Mouse (Mus musculus): ENCODE results near the gene Tubgcp2.

Tubgcp2 gene

DNA sequence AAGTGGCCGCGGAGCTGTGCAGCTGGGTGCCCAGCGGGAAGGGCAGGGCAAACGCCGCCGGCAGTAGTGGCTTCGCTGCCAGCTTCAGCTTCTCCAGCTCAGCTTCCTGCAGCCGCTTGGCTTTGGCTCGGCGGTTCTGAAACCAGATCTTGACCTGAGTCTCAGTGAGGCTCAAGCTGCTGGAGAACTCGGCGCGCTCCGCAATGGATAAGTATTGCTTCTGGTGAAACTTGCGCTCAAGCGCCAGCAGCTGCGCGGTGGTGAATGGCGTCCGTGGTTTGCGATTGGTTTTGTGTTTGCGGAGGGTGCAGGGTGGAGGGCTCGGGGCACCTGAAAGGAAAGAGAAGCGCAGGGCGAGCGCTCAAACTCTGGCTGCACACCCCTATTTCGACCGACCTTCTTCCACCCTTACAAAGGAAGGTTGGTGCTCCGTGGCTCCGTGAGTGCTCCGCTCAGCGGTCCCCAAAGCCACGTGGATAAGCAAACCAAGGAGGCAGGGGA lies 11.4 kb upstream of the Tubgcp2 start:
- peak; percentile 66 for DNase-seq (ENCODE audit: low read depth, low spot score)

DNA sequence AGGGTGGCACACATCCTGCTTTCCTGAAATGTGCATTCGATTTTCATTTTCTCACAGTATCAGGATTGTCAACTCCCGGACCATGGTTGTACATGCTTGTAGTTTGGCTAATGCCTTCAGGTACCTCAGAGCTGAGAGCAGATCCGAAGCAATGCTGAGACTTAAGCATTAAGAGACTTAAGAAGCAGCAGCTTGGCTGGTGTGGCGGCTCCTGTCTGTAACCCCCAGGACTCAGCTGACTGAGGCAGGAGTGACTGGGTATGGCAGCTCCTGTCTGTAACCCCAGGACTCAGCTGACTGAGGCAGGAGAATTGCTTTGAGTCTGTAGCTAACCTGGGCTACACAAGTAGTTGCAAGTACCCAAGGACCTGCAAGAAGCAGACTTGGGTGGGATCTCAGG lies 9.1 kb upstream of the Tubgcp2 start:
- no peak for DNase-seq (ENCODE audit: low read depth, low spot score)

DNA sequence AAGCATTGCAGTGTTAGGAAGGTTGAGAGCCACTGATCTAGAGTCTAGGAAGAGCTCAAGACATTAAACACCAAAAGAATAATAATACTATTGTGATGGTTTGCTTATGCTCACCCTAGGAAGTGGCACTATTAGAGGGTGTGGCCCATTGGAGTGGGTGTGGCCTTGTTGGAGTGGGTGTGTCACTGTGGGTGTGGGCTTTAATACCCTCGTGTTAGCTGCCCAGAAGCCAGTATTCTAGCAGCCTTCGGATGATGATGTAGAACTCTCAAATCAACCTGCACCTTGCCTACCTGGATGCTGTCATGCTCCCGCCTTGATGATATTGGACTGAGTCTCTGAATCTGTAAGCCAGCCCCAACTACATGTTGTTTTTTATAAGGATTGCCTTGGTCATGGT lies 6.3 kb upstream of the Tubgcp2 start:
- DNase-seq (ENCODE audit: low read depth, low spot score) = peak; percentile 23

DNA sequence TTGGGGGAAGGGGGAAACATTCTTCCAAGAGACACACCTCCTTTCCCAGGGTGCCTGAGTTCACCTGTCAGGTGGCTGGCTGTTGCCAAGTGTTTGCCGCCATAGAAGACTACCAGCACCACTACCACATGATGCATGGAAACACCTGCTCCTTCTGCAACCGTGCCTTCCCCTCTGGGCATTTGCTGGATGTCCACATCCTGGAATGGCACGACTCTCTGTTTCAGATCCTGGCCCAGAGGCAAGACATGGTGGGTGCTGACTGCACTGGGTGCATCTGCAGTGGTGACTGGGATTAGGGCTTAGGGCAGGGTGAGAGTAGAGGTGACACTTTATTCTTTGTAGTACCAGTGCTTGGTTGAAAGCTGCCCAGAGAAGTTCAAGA lies 694 bp upstream of the Tubgcp2 start:
- no peak for DNase-seq (ENCODE audit: low read depth, low spot score)

DNA sequence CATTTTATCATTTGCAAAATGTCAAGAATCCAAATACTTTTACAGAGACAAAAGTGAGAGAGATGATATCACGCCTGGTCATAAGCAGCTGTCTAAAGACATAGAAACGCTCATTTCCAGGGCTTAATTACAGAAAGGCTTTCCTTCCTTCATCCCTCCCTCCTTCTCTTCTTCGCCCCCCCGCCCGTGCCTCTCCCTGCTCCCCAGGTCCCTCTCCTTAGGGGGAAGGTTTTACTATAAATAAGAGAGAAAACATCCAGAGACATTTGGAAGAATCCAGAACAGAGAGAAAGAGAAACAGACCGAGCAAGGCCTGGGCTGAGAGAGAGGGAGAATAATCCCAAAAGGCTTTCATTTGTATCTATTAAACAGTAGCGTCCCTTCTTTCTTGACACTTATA lies 1.0 kb downstream of the Tubgcp2 start:
- DNase-seq (ENCODE audit: low read depth, low spot score) = no peak

DNA sequence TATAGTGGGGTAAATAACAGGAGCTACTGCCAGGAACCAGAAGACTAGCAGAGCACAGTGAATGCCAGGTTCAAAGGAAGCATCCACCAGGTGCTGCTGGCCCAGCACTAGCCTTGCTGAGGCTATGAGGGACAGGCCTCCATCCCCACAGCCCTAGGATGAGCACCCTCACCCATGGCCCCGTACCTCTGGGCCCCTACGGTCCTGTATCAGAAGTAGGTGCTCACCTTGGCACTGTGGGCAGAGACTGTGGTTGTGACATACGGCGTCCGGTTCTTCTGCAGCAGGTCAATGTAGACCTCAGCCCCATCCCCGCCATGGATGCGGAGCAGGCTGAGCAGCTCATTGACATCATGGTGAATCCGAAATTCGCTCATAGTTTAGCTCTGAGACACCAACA lies 3.1 kb downstream of the Tubgcp2 start:
- no peak for DNase-seq (ENCODE audit: low read depth, low spot score)

DNA sequence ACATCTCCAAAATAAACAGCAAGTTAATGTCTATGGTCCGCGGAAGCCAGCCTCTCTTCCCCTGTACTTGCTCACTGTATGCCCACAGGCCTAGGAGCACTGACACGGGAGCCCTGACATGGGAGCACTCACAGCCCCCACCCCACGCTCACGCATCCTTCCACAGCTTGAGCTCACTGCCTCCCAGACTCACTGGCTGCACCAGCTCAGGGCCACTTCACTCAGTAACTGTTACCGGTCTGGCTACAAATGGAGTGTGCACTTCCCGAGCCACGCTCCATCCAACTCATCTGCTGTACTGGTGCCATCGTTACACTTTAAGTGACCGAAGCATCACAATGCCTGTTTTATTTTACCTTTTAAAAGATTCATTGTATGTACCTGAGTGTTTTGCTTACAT lies 4.1 kb downstream of the Tubgcp2 start:
- DNase-seq (ENCODE audit: low read depth, low spot score) = no peak

DNA sequence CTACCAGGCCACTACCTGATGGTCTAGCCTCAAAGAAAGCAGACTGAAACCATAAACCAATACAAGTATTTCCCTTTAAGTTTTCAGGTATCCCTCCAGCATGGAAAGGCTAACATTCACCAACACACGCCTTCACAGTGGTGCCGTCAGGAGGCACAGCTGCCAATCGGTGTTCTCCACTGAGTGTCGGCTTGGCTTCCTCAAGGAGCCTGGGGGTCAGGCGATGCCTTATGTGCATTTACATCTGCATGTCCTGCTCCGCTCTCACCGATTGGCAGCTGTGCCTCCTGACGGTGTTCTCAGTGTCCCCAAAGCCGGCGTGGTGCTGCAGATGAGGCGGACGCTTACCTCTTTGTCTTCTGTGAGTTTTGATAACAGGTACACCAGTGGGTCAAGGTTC lies 4.7 kb downstream of the Tubgcp2 start:
- DNase-seq (ENCODE audit: low read depth, low spot score) = no peak

DNA sequence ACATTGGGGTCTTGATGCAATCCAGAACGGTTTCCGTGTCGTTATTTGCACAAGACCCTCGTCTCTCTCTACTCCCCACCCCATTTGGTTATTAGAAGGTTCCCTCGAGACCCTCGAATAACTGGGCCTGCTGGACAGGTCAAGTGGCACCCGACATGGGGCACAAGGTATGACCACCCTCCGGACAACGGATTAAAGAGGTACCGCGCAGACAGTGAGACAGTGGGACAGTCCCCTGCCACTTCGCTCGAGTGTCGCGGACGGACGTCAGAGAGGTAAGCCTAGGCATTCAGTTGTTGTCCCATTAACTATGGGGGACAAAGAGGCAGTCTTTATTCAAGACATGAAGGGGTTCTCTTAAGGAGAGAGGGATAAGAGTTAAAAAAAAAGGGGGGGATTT lies 25.1 kb downstream of the Tubgcp2 start:
- no peak for DNase-seq (ENCODE audit: low read depth, low spot score)

DNA sequence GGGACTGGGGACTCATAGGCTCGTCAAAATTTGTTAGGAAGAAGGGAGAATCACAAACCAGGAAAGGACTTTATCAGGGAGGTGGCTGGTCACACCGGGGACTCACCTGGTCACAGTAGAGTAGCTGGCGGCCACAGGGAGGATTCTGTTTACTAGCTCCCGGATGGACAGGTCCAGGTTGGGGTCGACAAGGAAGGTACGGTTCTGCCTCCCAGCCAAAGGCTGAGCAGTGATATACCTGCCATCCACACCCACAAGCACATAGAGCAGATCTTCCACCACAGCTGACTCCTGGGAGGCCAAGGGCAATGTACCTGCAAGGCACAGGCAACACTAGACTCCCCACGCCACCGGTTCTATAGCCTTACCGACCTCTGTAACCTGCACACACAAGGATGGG lies 28.7 kb downstream of the Tubgcp2 start:
- DNase-seq (ENCODE audit: low read depth, low spot score) = no peak

DNA sequence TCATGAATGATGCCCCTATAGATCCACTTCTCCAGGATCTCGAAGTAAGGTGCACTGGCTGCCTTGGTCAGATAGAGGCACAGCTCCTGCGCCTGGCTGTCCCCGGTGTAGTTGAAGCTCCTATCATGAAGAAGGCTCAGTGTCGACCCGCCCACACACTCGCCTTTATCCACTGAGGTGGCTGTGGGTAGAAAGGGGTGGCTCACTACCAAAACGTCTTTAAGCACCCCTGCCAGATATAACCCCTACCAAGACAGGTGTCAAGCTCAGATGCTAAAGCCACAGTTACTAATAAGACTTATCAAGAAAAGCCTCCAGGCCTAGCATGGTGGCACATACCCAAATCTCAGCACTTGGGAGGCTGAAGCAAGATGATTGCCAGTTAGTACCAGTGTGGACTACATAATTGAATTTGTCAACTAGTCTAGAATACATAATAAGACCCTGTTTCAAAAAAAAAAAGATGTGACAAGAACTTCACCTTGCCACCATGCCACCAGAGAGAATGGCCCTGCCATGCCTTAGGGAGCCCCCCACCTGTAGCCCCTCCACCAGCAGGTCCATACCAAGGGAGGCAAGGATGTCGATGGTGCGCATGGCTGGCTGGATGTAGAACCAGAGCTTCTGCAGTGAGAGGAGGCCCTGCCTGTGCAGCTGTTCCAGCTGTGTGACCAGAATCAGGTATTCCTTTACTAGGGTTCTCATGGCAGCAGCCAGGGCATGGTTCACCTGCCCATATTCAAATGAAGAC lies 29.4 kb downstream of the Tubgcp2 start:
- no peak for DNase-seq (ENCODE audit: low read depth, low spot score)

DNA sequence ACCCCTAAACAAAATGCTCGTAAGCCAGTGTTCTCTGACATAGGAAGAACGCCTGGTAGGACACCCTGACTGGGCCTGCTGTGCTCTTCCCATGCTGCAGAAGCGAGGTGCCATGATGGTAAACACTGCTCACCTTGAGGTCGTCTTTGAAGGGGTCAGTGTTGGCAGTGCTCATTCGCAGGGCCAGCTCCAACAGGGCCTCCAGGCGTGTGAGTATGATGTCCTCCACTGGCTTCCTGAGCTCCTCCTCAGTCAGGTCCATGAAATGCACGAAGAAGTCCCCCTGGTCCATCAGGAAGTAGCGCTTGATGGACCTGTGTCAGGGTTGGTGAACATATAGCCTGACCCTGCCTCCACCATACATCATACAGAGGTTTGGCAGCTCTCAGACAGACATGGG lies 31.8 kb downstream of the Tubgcp2 start:
- DNase-seq (ENCODE audit: low read depth, low spot score) = no peak

DNA sequence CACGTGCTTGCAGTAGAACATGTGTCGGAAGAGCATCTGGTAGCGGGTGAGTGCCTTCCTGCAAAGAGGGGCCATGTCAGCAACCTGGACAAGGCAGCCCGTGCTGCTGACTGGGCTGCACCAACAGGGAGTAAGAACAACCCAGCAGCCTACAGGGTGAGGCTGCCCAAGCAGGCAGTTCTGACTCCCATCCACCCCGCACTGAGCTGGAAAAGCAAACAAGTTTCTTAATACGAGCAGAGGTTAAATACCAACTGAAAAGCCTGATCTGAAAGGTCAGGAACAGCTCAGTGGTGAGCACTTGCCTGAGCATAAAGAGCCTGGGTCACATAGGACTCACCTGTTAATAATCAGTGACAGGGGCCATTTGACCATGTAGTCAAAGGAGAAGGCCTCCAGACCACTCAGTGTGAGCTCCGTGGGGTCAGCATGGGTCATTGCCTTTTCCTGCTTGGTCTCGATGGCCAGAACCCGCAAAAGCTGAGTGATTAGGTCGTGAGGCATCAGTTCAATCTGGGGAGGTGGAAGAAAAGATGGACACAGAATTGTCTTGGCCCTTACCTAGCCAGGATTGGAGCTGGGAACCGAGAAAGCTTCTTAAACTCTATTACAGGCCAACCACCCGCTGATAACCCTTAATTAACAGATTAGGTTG lies 35.3 kb downstream of the Tubgcp2 start:
- DNase-seq (ENCODE audit: low read depth, low spot score) = no peak

DNA sequence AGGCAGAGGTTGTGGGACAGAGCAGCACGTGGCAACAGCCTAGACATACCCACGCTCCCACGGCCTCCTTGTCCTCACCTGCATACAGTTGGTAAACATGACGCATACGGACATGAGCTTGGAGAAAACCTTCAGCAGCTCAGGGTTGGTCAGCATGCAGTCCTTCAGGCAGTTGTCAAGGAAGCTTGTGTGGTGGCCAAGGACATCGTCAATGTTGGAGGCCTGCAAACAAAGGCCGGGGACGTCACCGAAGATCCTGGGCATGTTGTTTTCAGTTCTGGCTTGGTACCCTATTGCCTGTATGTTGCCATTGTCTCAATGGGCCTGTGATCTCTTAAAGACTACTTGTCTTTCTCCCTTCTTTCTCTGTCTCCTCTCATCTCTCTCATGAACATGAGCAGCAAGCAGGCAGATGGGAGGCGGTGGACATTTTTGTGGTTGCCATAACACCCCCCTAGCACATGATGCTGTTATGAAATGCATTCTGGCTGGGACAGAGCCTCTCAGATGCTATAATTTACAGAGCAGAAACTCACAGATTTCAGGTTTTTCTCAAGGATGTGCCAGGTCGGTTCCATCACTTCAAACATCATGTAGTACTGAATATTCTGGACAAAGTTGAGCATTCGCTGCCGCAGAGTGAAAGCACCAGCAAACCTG lies 37.6 kb downstream of the Tubgcp2 start:
- DNase-seq (ENCODE audit: low read depth, low spot score) = no peak

DNA sequence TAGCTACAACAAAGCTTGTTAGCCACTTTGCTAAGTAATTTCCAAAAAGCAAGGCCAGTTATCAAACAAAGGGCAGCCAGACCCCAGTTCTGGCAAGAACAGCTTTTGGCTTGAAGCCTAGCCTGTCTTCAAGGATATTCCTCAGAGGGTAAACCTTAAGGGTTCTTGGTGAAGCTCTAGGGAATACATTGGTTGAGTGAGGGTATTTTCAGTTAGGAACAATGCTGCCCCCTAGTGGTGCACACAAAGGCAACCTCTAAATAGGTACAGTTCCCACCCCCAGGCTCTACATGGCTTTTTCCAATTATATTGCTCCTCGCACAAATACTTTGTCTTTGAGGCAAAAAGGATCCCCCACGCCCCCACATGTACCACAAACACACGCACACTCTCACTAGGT lies 41.8 kb downstream of the Tubgcp2 start:
- peak; percentile 81 for DNase-seq (ENCODE audit: low read depth, low spot score)

DNA sequence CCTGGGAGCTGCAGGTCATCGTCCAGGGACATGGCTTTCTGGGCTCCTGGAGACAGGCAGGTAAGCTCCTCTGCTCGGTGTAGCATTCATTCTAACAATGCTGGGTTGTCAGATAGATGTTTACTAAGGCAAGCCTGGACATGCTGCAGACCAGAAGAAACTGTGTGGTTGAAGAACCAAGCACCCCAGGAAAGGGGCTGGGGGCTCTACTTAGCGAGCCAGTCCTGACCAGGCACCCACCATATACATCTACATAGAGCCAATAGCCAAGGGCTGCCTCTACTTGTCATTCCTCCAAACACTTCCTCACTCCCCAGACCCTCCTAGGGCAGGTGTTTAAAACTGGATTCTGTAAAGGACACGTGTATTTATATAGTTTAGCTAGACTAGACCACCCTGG lies 42.3 kb downstream of the Tubgcp2 start:
- DNase-seq (ENCODE audit: low read depth, low spot score) = no peak

DNA sequence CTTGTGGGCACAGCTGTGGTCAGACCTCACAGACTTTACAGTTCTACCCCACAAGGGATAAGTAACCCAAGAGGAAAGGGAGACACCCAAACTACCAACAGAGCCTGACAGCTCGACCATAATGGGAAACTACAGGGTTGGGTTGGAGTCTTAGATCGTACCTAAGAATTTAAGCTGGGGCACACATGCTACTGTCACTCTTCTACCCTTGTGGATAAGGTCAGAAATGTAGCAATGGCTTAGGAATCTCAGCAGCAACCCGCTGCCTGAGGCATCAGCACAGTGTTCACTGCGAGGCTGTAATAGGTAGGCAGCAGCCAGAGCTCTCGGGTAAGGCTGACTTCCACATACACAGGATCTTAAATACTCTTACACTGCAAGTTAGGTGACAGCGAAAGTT lies 42.9 kb downstream of the Tubgcp2 start:
- no peak for DNase-seq (ENCODE audit: low read depth, low spot score)

DNA sequence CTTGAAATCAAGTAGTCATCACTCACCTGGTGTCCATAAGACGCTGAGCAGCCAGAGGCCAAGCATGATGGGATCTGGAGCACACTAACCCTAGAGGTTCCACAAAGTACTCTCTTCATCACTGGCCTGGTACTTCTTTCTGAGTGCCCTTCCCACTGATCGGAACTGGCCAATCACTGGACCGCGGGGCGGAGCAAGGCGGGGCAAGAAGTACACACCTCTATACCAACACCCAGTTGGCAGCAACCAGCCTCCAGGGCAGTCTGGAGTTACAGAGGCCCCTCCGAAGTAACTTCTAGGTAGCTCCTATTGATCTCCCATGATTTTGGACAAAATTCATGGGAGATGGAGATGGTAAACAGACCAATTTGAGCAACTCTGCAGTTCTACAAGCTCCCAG lies 44.1 kb downstream of the Tubgcp2 start, which contains the start of gene Adam8:
Gene Adam8 (minus strand): TSS at position 157 of the 400 bp plus-strand sequence.
- DNase-seq (ENCODE audit: low read depth, low spot score) = peak; percentile 81

DNA sequence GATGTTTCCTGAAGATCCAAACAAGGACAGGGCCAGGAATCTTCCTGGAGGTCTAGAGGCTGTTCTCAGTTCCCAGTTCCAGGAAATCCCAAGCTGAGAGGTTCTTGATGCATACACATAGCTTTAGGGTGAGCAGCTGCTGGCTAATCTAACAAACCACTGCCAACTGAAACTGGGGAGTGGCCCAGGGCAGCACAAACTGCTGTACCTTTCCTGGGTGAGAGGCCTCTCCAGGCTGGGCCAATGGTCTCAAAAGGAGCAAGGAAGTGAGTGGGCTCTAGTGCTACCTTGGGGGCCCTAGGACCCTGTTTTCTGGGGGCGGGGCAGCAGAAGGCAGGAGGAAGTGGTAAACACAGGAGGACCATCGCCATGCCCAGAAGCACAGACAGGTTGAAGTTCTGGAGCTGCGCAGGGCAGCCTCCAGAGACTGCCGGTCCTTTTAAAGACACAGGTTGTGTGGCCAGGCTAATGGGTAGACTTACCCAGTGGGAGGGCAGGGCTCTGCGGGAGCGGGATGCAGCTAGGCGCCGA lies 45.5 kb downstream of the Tubgcp2 start:
- DNase-seq (ENCODE audit: low read depth, low spot score) = no peak

DNA sequence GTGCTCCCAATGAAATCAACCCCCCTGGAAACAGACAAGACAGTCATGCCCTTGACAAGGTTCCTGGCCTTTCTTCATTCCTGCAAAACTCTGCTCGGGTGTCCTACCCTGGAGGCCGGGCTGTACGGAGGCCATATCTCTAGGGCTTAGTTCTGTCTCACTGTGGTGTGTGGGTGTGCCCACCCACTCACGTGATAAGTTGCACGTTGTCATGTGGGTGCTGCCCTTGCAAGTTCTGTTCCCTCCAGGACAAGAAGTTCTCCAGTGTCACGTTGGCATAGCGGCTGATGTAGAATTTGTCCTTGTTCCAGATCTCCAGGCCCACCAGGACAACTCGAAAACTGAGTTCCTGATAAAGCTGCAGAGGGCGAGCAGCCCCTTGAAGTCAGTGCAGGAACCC lies 48.2 kb downstream of the Tubgcp2 start:
- no peak for DNase-seq (ENCODE audit: low read depth, low spot score)

DNA sequence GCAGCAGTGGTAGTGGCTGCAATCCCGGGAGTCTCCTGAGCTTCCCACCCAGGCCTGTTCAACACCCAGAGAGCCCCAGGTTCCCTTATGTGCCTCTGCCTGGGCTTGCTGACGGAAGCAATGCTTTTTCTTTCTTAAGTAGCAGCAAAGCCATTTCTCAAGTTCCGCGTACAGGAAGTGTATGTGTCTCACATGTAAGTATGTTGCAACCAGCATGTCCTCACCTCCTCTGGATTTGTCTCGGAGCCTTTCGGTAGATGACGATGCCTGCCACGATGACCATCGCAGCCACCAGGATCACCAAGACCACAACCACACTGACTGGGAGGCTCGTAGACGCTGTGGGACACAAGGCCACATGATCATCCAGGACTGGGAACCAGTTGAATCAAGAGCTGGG lies 52.0 kb downstream of the Tubgcp2 start:
- no peak for DNase-seq (ENCODE audit: low read depth, low spot score)

DNA sequence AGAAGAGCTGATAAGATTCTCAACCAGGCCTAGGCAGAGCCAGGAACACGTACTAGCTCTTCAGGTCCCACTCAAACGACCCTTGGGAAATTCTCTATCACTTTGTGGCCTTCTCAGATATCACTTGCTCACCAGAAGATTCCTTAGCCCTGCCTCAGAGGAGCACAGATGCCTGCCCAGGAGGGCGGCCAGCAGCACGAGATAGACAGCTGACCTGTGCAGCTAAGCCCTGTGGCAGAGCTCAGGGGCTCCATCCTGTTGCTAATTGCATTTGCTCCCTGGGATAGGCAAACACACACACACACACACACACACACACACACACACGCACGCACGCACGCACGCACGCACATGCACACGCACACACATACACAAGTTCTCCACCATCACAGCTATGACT lies 54.4 kb downstream of the Tubgcp2 start:
- no peak for DNase-seq (ENCODE audit: low read depth, low spot score)

DNA sequence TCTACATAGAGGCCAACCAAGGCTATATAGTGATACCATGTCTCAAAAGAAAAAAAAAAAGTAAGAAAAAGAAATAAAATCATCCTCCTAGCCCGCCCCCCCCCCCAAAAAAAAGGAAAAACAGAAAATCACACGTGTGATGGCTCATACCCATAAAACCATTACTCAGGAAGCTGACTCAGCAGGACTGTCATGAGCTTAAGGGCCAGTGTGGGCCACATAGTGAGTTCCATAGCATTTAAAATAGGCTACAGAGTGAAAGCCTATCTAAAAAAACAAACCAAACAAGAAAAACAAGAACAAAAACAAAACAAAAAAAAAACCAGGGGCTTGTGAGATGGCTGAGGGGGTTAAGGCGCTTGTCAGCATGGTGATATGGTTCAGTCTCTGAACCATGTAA lies 55.7 kb downstream of the Tubgcp2 start:
- DNase-seq (ENCODE audit: low read depth, low spot score) = no peak

Measured in R1 (cell line).